Mouse (Mus musculus) G1E (cell line): ENCODE results near the gene Iqgap3. TPM values are rescaled to one million over a fixed set of nuclear protein-coding genes. Genes with fewer than 3 reads are reported as not detected.

Experiments used
- ATAC-seq: 2 replicates; pipeline ENCODE4 v1.8.0; 2016; ENCODE audit warnings: mild to moderate bottlenecking; ENCODE audit not compliant: insufficient number of reproducible peaks, poor library complexity, low FRiP score, severe bottlenecking; ENCODE audit errors: extremely low read depth
- DNase-seq: peaks from one replicate; pipeline ENCODE4 v3.0.0; 2012; ENCODE audit warnings: low spot score
- H3K27me3 ChIP-seq: 2 replicates; pipeline ENCODE4 v1.6.1; 2012; ENCODE audit warnings: mild to moderate bottlenecking, low read length, inconsistent platforms; ENCODE audit not compliant: insufficient read depth
- H3K36me3 ChIP-seq: replicated peaks from 2 replicates; pipeline ENCODE3; 2012; ENCODE audit warnings: mild to moderate bottlenecking, inconsistent platforms
- H3K4me1 ChIP-seq: 2 replicates; pipeline ENCODE4 v1.6.1; 2012; ENCODE audit warnings: low read depth, low read length, inconsistent platforms, mixed read lengths; ENCODE audit not compliant: insufficient read depth
- H3K4me3 ChIP-seq: 2 replicates; pipeline ENCODE4 v1.5.1; 2012; ENCODE audit warnings: low read depth, mild to moderate bottlenecking, inconsistent platforms, low read length, moderate library complexity, mixed read lengths
- H3K9me3 ChIP-seq: replicated peaks from 2 replicates; pipeline ENCODE4 v1.6.1; 2012; ENCODE audit warnings: inconsistent platforms
- CTCF ChIP-seq: IDR thresholded peaks from 2 replicates; pipeline ENCODE4 v1.5.1; 2012; ENCODE audit warnings: low read depth, low read length, inconsistent platforms, mixed read lengths
- GATA1 ChIP-seq: IDR thresholded peaks from 2 replicates; pipeline ENCODE4 v1.6.1; 2012; ENCODE audit warnings: borderline replicate concordance, low read length, inconsistent platforms, mixed read lengths
- GATA2 ChIP-seq: IDR thresholded peaks from 2 replicates; pipeline ENCODE4 v1.6.1; 2012; ENCODE audit warnings: low read depth, low read length, inconsistent platforms, borderline replicate concordance
- POLR2AphosphoS5 ChIP-seq: IDR thresholded peaks from 2 replicates; pipeline ENCODE4 v1.6.1; 2012; ENCODE audit warnings: low read depth, low read length, inconsistent platforms; ENCODE audit not compliant: insufficient replicate concordance
- TAL1 ChIP-seq: conservative IDR thresholded peaks from 2 replicates; pipeline ENCODE4 v1.6.1; 2012; ENCODE audit warnings: low read depth, low read length, inconsistent platforms, mixed read lengths
- polyA plus RNA-seq: library from polyadenylated mRNA; stranded (reverse); fragments of >175 nt; gene quantifications from 2 replicates; pipeline ENCODE4 v1.2.3, GENCODE M21; 2012
- total RNA-seq, 2 experiments: library from RNA; stranded (forward) in 1 of 2; stranded (reverse) in 1 of 2; fragments of 200-1000 nt in 1 of 2; fragments of >200 nt in 1 of 2; fragmentation: Nextera tagmentation in 1 of 2; gene quantifications; 2 replicates each; pipeline ENCODE4 v1.2.3; 2014 to 2017

Iqgap3 gene
- total and polyA plus RNA-seq, 3 experiments: 13.8 to 29.3 (median 22.8) TPM

GRCm38 (mm10) chr3:88057030-88057429, 24.7 kb upstream of the Iqgap3 start:
- H3K36me3 ChIP-seq: peaks cover 50% of the 10 kb centered on the region
- ATAC-seq: no peak
- H3K9me3 ChIP-seq: no peaks in the 10 kb centered on the region
- H3K4me1 ChIP-seq: peaks cover 23% of the 10 kb centered on the region
- H3K4me3 ChIP-seq: peak overlapping the region; percentile 49
- no peak for DNase-seq
- peak; percentile 16; the same call in 1 of the 2 replicates for TF ChIP-seq POLR2AphosphoS5
- no peak for TF ChIP-seq GATA2
- TF ChIP-seq GATA1: no peak
- no peaks in the 10 kb centered on the region for H3K27me3 ChIP-seq

DNA sequence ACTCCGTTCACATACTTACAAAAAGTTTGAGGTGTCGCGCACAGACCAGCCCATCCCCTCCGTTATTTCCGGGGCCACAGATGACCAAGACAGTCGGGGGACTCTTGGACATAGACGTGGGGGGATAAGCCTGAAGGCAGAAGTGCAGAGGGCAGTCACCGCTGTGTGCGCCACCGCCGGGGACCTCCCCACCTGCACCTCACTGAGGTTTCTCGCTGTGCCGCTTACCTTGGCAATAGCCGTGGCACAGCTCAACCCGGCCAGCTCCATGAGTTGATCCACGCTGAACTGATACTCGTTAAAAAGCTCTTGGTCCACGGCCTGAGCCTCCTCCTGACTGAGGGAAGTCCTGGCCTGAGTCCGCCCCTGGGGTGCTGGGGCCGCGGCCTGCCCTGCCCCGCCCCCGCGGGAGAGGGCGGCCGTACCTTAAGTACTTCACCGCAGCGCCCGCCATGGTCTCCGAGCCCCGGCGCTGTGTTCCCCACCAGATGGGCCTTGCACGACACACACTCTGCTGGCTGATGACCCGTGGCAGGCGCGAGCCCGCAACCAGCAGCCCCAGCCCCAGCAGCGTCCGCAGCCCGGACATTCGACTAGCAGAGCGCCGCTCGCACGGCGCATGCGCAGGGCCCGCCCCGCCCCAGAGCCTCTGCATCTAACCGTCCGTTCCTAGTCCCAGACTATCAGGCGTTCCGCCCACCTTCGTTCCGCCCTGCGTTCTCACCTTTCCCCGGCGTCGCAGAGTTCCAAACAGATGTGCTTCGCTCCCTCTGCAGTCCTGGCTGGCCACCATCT, 23.7 kb upstream of the Iqgap3 start, which contains the start of gene Naxe:
Naxe (minus strand) TSS at position 594 of the 795 bp plus-strand sequence.
- Histone ChIP-seq H3K4me3 (peak within 1 kb of the TSS; percentile 90), H3K36me3 (peaks cover 39% of the 10 kb centered on the region), H3K27me3 (no peaks in the 10 kb centered on the region), H3K4me1 (peaks cover 23% of the 10 kb centered on the region), H3K9me3 (no peaks in the 10 kb centered on the region)
- ATAC-seq (peak; percentile 40; the same call in 1 of the 2 replicates), DNase-seq (peak; percentile 81)
- TF ChIP-seq POLR2AphosphoS5: no peak
- no peak for TF ChIP-seq GATA1
- no peak for TF ChIP-seq GATA2
- no peak for TF ChIP-seq TAL1
- TF ChIP-seq CTCF: no peak

DNA sequence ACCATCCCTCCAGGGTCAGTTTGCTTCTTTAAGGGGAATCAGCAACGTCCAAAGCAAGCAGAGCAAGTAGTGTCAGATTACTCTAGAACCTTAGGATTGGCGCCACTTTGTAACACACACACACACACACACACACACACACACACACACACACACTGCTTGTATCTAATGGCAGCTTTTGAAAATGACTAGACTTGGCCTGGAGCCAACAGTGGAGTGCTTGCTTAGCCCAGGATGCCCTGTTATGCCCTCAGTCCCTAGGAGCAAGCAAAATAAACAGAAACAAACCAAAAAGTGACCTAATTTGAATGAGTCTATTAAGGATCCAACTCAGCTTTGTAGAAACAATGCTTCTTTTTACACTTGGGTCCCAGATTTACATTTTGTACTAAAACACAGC, 13.4 kb upstream of the Iqgap3 start:
- Histone ChIP-seq H3K9me3 (no peaks in the 10 kb centered on the region), H3K4me3 (no peak overlapping the region), H3K27me3 (peaks cover 27% of the 10 kb centered on the region), H3K36me3 (no peaks in the 10 kb centered on the region), H3K4me1 (peaks cover 4% of the 10 kb centered on the region; the same call in 1 of the 2 replicates)
- DNase-seq (no peak), ATAC-seq (no peak)
- TF ChIP-seq CTCF: no peak
- TF ChIP-seq POLR2AphosphoS5: no peak
- no peak for TF ChIP-seq GATA2
- no peak for TF ChIP-seq TAL1
- TF ChIP-seq GATA1: no peak

DNA sequence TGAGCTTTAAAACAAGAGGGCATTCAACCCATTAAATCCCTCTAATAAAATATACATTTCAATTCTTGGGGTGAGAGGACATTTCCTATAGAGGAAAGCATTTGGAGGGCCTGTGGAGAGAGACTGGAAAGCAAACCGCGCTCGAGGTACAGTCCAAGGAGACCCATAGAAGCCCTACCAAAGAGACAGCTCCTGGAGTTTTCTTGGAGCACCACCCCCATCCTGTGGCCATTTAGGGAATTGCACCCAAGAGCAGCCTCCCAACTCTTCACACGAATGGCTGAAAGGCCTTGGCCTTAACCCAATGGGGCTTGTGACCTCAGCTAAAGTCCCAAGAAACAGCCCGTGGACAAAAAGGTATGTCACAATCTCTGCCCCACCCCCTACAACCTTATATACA, 10.0 kb upstream of the Iqgap3 start:
- ATAC-seq (peak; percentile 49; the same call in 1 of the 2 replicates), DNase-seq (peak; percentile 73)
- Histone ChIP-seq H3K27me3 (peaks cover 52% of the 10 kb centered on the region), H3K36me3 (no peaks in the 10 kb centered on the region), H3K4me3 (no peak overlapping the region), H3K4me1 (peaks cover 4% of the 10 kb centered on the region; the same call in 1 of the 2 replicates), H3K9me3 (no peaks in the 10 kb centered on the region)
- TF ChIP-seq GATA1 (no peak), TAL1 (no peak), POLR2AphosphoS5 (no peak), GATA2 (no peak), CTCF (peak; percentile 75)

- no peak for TF ChIP-seq GATA2
- no peak for TF ChIP-seq POLR2AphosphoS5
- no peak for TF ChIP-seq CTCF
- no peak for TF ChIP-seq TAL1
- no peak for TF ChIP-seq GATA1
- Histone ChIP-seq H3K4me1 (peaks cover 4% of the 10 kb centered on the region; the same call in 1 of the 2 replicates), H3K9me3 (no peaks in the 10 kb centered on the region), H3K4me3 (no peak overlapping the region), H3K36me3 (no peaks in the 10 kb centered on the region), H3K27me3 (peaks cover 58% of the 10 kb centered on the region)
- DNase-seq (no peak), ATAC-seq (no peak)
These were observed 8.1 kb upstream of the Iqgap3 start for GRCm38 (mm10) chr3:88073631-88074030.

- no peak overlapping the region for H3K4me3 ChIP-seq
- ATAC-seq: no peak
- H3K4me1 ChIP-seq: peaks cover 4% of the 10 kb centered on the region; the same call in 1 of the 2 replicates
- H3K36me3 ChIP-seq: no peaks in the 10 kb centered on the region
- H3K27me3 ChIP-seq: peaks cover 63% of the 10 kb centered on the region
- no peak for DNase-seq
- H3K9me3 ChIP-seq: no peaks in the 10 kb centered on the region
- TF ChIP-seq GATA2: no peak
- TF ChIP-seq TAL1: no peak
- no peak for TF ChIP-seq POLR2AphosphoS5
- no peak for TF ChIP-seq GATA1
- TF ChIP-seq CTCF: no peak
These were observed 7.4 kb upstream of the Iqgap3 start for GRCm38 (mm10) chr3:88074351-88074750.
